Mouse (Mus musculus) midbrain, embryonic 14.5 days (tissue): ENCODE measurements around the gene Lipa. TPM values are rescaled to one million over a fixed set of nuclear protein-coding genes. Genes with fewer than 3 reads are reported as not detected.

ENCODE experiments used
- ATAC-seq: fragments of 200-750 bp; cut with Nextera tagmentation; 2 replicates; pipeline ENCODE4 v1.8.0; 2017; ENCODE audit warnings: moderate number of reproducible peaks, moderate library complexity; ENCODE audit not compliant: low FRiP score, low TSS enrichment
- DNase-seq: peaks from one replicate; pipeline ENCODE4 v3.0.0-alpha.2; 2015
- H3K27ac ChIP-seq: fragments of 300-500 bp; sonication (generic); replicated peaks from 2 replicates; pipeline ENCODE4 v1.5.1; 2014; ENCODE audit warnings: mild to moderate bottlenecking, low read depth, low read length, moderate library complexity
- H3K27me3 ChIP-seq: fragments of 300-500 bp; sonication (generic); 2 replicates; pipeline ENCODE4 v1.6.1; 2014; ENCODE audit warnings: low read length, control low read depth, mixed read lengths; ENCODE audit not compliant: control insufficient read depth, insufficient read depth
- H3K36me3 ChIP-seq: fragments of 300-500 bp; sonication (generic); 2 replicates; pipeline ENCODE4 v1.6.1; 2014; ENCODE audit warnings: low read length, control low read depth; ENCODE audit not compliant: control insufficient read depth, insufficient read depth
- H3K4me1 ChIP-seq: fragments of 300-500 bp; sonication (generic); 2 replicates; pipeline ENCODE4 v1.6.1; 2014; ENCODE audit warnings: mild to moderate bottlenecking, antibody characterized with exemption, low read length, control low read depth; ENCODE audit not compliant: control insufficient read depth, insufficient read depth
- H3K4me2 ChIP-seq: fragments of 300-500 bp; sonication (generic); 2 replicates; pipeline ENCODE4 v1.6.1; 2014; ENCODE audit warnings: mild to moderate bottlenecking, low read length, moderate library complexity
- H3K4me3 ChIP-seq: fragments of 300-500 bp; sonication (generic); replicated peaks from 2 replicates; pipeline ENCODE4 v1.5.1; 2014; ENCODE audit warnings: low read depth, low read length
- H3K9ac ChIP-seq: fragments of 300-500 bp; sonication (generic); replicated peaks from 2 replicates; pipeline ENCODE4 v1.6.1; 2014; ENCODE audit warnings: mild to moderate bottlenecking, low read length, moderate library complexity
- H3K9me3 ChIP-seq: fragments of 300-500 bp; sonication (generic); 2 replicates; pipeline ENCODE4 v1.6.1; 2016; ENCODE audit warnings: low read length, control low read depth, mixed read lengths; ENCODE audit not compliant: control insufficient read depth
- WGBS: fragments of 180-500 bp; shearing (Covaris S2); extraction: QIAGEN DNeasy Blood & Tissue Kit; methylation state at CpG from one replicate; pipeline ENCODE4 v1.1.7; 2014; 5-methylcytosine and 5-hydroxymethylcytosine counted together
- polyA plus RNA-seq: library from polyadenylated mRNA; unstranded; fragments of >200 nt; fragmentation: Nextera tagmentation; extraction: Ambion mirVana; gene quantifications from 2 replicates; pipeline ENCODE4 v1.2.1, GENCODE M21; 2014

Lipa gene
- polyA plus RNA-seq, 1 experiment from 2014 or later, result 24.8 TPM

GRCm38 (mm10) chr19:34532061-34532751 lies 4.9 kb upstream of the Lipa start:
- no peak for DNase-seq
- no peak overlapping the region for H3K4me2 ChIP-seq
- H3K9me3 ChIP-seq, result no peaks in the 10 kb centered on the region
- H3K4me3 ChIP-seq, result no peak overlapping the region
- no peaks in the 10 kb centered on the region for H3K4me1 ChIP-seq
- WGBS, result 94% methylated on average over 4 of the region's 4 CpGs
- no peak overlapping the region for H3K9ac ChIP-seq
- H3K36me3 ChIP-seq, result no peaks in the 10 kb centered on the region
- no peaks in the 10 kb centered on the region for H3K27me3 ChIP-seq
- no peak for ATAC-seq
- no peak overlapping the region for H3K27ac ChIP-seq

GRCm38 (mm10) chr19:34526321-34526923 lies 852 bp downstream of the Lipa start:
- Histone ChIP-seq H3K9ac (peak overlapping the region; percentile 72), H3K4me2 (peak overlapping the region; percentile 85), H3K27me3 (no peaks in the 10 kb centered on the region), H3K27ac (0 out of 2 replicates have a peak overlapping the region, but pooled peaks have one; percentile 49), H3K36me3 (0 out of 2 replicates have a peak, but pooled peaks cover 3% of the 10 kb centered on the region), H3K4me1 (peaks cover 9% of the 10 kb centered on the region), H3K9me3 (no peaks in the 10 kb centered on the region), H3K4me3 (peak overlapping the region; percentile 66)
- DNase-seq (peak; percentile 44), ATAC-seq (peak; percentile 7; the same call in 1 of the 2 replicates)
- WGBS, result 48% methylated on average over 11 of the region's 11 CpGs

GRCm38 (mm10) chr19:34524646-34525045 lies 2.6 kb downstream of the Lipa start:
- no peak overlapping the region for H3K4me2 ChIP-seq
- H3K4me3 ChIP-seq, result no peak overlapping the region
- 0 out of 2 replicates have a peak, but pooled peaks cover 3% of the 10 kb centered on the region for H3K36me3 ChIP-seq
- H3K27ac ChIP-seq, result no peak overlapping the region
- ATAC-seq, result no peak
- H3K9ac ChIP-seq, result no peak overlapping the region
- no peak for DNase-seq
- 84% methylated on average over 9 of the region's 9 CpGs for WGBS
- H3K4me1 ChIP-seq, result peaks cover 9% of the 10 kb centered on the region
- H3K9me3 ChIP-seq, result no peaks in the 10 kb centered on the region
- H3K27me3 ChIP-seq, result no peaks in the 10 kb centered on the region

GRCm38 (mm10) chr19:34523106-34523725 lies 4.1 kb downstream of the Lipa start:
- no peak for DNase-seq
- H3K9me3 ChIP-seq, result no peaks in the 10 kb centered on the region
- H3K27ac ChIP-seq, result no peak overlapping the region
- no peak overlapping the region for H3K4me3 ChIP-seq
- WGBS, result 88% methylated on average over 12 of the region's 12 CpGs
- H3K4me2 ChIP-seq, result no peak overlapping the region
- 0 out of 2 replicates have a peak, but pooled peaks cover 3% of the 10 kb centered on the region for H3K36me3 ChIP-seq
- no peaks in the 10 kb centered on the region for H3K27me3 ChIP-seq
- H3K9ac ChIP-seq, result no peak overlapping the region
- no peak for ATAC-seq
- peaks cover 9% of the 10 kb centered on the region for H3K4me1 ChIP-seq

GRCm38 (mm10) chr19:34521978-34522377 lies 5.3 kb downstream of the Lipa start:
- Histone ChIP-seq H3K4me3 (no peak overlapping the region), H3K9ac (no peak overlapping the region), H3K36me3 (0 out of 2 replicates have a peak, but pooled peaks cover 3% of the 10 kb centered on the region), H3K27ac (no peak overlapping the region), H3K4me1 (peaks cover 9% of the 10 kb centered on the region), H3K27me3 (no peaks in the 10 kb centered on the region), H3K9me3 (no peaks in the 10 kb centered on the region), H3K4me2 (no peak overlapping the region)
- 92% methylated on average over 1 of the region's 1 CpGs for WGBS
- DNase-seq (no peak), ATAC-seq (no peak)

GRCm38 (mm10) chr19:34521361-34521760 lies 5.9 kb downstream of the Lipa start:
- 81% methylated on average over 2 of the region's 2 CpGs for WGBS
- Histone ChIP-seq H3K4me1 (peaks cover 5% of the 10 kb centered on the region), H3K4me3 (no peak overlapping the region), H3K36me3 (0 out of 2 replicates have a peak, but pooled peaks cover 3% of the 10 kb centered on the region), H3K4me2 (no peak overlapping the region), H3K27me3 (no peaks in the 10 kb centered on the region), H3K9me3 (no peaks in the 10 kb centered on the region), H3K9ac (no peak overlapping the region), H3K27ac (no peak overlapping the region)
- ATAC-seq, result no peak
- no peak for DNase-seq

GRCm38 (mm10) chr19:34520051-34520450 lies 7.2 kb downstream of the Lipa start:
- 87% methylated on average over 4 of the region's 4 CpGs for WGBS

GRCm38 (mm10) chr19:34519646-34520045 lies 7.6 kb downstream of the Lipa start:
- Histone ChIP-seq H3K36me3 (0 out of 2 replicates have a peak, but pooled peaks cover 3% of the 10 kb centered on the region), H3K9me3 (no peaks in the 10 kb centered on the region), H3K27me3 (no peaks in the 10 kb centered on the region), H3K9ac (no peak overlapping the region), H3K4me1 (no peaks in the 10 kb centered on the region), H3K4me3 (no peak overlapping the region), H3K4me2 (no peak overlapping the region), H3K27ac (no peak overlapping the region)
- ATAC-seq (no peak), DNase-seq (no peak)
- 88% methylated on average over 3 of the region's 3 CpGs for WGBS

More at GRCm38 (mm10) chr19:34520051-34520450, 7.2 kb downstream of the Lipa start:
- no peak overlapping the region for H3K4me2 ChIP-seq
- H3K27ac ChIP-seq, result no peak overlapping the region
- ATAC-seq (no peak), DNase-seq (no peak)
- H3K36me3 ChIP-seq, result 0 out of 2 replicates have a peak, but pooled peaks cover 3% of the 10 kb centered on the region
- no peaks in the 10 kb centered on the region for H3K27me3 ChIP-seq
- no peak overlapping the region for H3K9ac ChIP-seq
- no peak overlapping the region for H3K4me3 ChIP-seq
- no peaks in the 10 kb centered on the region for H3K4me1 ChIP-seq
- no peaks in the 10 kb centered on the region for H3K9me3 ChIP-seq
